Mouse (Mus musculus): ENCODE data around the gene 2610318N02Rik. TPM values are rescaled to one million over a fixed set of nuclear protein-coding genes. Genes with fewer than 3 reads are reported as not detected.

The 2610318N02Rik gene
- polyA plus RNA-seq, 1 experiment from 2014 or later: 13.1 TPM

DNA sequence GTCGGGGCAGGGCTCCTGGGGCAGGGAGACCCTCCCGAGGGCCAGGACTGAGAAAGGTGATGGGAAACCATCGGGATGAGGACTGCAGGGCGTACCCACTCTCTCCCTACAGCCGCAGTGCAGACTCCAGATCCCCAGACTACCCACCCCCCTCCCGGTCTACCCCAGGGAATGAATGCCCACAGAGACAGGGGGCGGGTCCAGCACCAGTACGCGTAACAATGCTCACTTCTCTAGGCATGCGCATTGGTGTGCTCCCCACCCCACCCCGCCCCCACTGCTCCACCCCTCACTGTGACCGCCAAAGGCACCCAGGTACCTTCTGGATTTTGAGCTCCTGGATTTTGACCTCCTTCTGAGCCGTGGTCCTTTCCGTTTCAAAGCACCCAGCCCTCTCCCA lies 3.4 kb downstream of the 2610318N02Rik start:
- H3K27ac ChIP-seq (ENCODE audit: low read length): no peak overlapping the region
- no peak overlapping the region for H3K4me3 ChIP-seq (ENCODE audit: low read depth, low read length)
- no peak overlapping the region for H3K9ac ChIP-seq (ENCODE audit: low read depth, low read length)
- ATAC-seq (ENCODE audit: low read depth): no peak
- peaks cover 16% of the 10 kb centered on the region for H3K4me1 ChIP-seq (ENCODE audit: control insufficient read depth, low read depth, low read length)
- H3K27me3 ChIP-seq (ENCODE audit: control insufficient read depth, insufficient read depth, low read depth, low read length): no peaks in the 10 kb centered on the region
- 82% methylated on average over 14 of the region's 14 CpGs for WGBS (ENCODE audit: insufficient replicate concordance)
- H3K36me3 ChIP-seq (ENCODE audit: control insufficient read depth, insufficient read depth): no peaks in the 10 kb centered on the region
- no peak overlapping the region for H3K4me2 ChIP-seq (ENCODE audit: low read depth, low read length)
- no peaks in the 10 kb centered on the region for H3K9me3 ChIP-seq (replicated peaks; ENCODE audit: control insufficient read depth, low read length)

DNA sequence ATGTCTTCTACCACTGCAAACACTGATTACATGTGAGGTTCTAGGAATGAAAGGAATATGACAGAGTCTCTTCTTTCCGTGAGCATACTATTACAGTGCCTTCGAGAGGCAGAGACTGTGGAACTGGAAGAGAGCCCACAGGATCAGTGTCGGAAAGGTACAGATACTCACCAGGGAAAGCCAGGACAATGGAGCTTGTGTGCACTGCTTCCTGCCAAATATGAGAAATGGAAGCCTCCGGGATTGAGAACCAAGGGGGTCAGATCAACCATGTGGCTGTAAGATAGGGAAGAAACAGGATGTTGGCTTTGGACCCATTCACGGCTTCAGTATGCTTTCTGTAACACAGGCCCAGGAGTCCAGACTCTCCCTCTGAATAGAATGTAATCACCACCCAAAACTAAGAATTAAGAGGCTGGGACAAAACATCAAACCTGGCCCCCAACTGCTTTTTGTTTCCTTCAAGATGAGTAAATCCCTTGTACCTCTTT lies 7.6 kb downstream of the 2610318N02Rik start:
- H3K27me3 ChIP-seq (ENCODE audit: control insufficient read depth, insufficient read depth, low read depth, low read length): no peaks in the 10 kb centered on the region
- H3K9ac ChIP-seq (ENCODE audit: low read depth, low read length): no peak overlapping the region
- H3K36me3 ChIP-seq (ENCODE audit: control insufficient read depth, insufficient read depth): no peaks in the 10 kb centered on the region
- no peak overlapping the region for H3K27ac ChIP-seq (ENCODE audit: low read length)
- no peaks in the 10 kb centered on the region for H3K9me3 ChIP-seq (replicated peaks; ENCODE audit: control insufficient read depth, low read length)
- H3K4me2 ChIP-seq (ENCODE audit: low read depth, low read length): no peak overlapping the region
- 71% methylated on average over 5 of the region's 5 CpGs for WGBS (ENCODE audit: insufficient replicate concordance)
- no peak for ATAC-seq (ENCODE audit: low read depth)
- H3K4me1 ChIP-seq (ENCODE audit: control insufficient read depth, low read depth, low read length): no peaks in the 10 kb centered on the region
- H3K4me3 ChIP-seq (ENCODE audit: low read depth, low read length): no peak overlapping the region

DNA sequence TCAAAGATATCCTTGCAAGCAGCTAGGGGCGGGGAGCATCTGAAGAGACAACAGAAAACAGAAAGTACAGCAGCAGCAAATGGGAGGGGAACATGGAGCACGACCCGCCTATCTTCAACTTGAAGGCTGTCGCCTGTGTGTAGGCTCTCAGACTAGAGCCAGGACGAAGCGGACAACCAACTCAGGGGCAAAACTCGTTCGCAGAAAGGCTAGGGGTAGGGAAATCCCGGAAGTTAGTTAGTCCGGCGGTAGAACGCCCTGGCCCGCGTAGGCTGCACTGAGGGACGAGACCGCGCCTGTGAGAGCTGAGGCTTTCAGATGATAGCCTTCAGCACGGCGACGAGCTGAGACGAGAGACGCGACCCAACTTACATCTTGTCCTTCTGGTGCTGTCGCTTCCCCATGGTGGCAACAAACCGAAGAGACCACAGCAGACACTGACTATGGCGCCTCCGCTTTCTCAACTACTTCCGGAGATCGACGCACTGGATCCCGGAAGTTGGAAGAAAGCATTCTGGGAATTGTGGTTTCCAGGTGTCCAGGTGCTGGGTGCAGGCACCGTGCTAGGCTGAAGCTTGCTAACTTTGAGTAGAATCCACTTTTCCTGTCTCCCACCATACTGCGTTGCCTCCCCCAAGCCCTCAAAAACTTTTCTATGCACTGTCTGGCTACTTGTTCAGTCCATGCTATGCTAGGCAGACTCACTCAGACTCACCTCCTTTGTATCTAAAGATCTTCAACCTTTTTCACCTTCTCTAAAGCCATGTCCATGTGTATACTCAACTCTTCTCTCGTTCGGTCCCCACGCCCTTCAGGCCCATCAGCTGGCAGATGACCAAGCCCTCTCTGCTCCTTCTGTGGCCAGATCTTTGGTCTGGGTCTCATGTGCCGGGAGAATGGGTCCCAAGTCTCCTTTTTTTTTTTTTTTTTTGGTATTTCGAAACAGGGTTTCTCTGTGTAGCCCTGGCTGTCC lies 13.9 kb downstream of the 2610318N02Rik start, which contains the start of gene Ppil2:
TSS of gene Ppil2 (minus strand) at position 487 of the 973 bp plus-strand sequence.
- peak; percentile 84 for ATAC-seq (ENCODE audit: low read depth)
- WGBS (ENCODE audit: insufficient replicate concordance): 3% methylated on average over 37 of the region's 38 CpGs

DNA sequence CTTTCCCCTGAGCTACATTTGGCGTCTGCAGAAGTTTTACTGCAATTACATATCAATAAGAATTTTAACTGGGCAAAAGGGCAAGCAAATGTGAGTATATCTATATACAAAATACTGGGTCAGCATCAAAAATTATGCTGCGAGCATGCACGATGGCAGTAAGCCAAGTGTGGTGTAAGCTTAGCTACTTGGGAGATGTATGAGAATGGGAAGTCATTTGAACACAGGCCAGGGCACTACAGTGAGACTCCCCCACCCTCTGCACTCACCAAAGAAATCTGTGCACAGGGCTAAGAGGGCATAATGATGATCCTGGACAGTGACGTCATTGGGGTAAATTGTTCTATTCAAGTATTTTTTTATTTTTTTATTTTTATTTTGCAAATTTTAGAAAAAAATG lies 20.4 kb downstream of the 2610318N02Rik start:
- H3K27ac ChIP-seq (ENCODE audit: low read length): no peak overlapping the region
- H3K9ac ChIP-seq (ENCODE audit: low read depth, low read length): no peak overlapping the region
- no peak overlapping the region for H3K4me3 ChIP-seq (ENCODE audit: low read depth, low read length)
- H3K36me3 ChIP-seq (ENCODE audit: control insufficient read depth, insufficient read depth): peaks cover 30% of the 10 kb centered on the region
- WGBS (ENCODE audit: insufficient replicate concordance): 75% methylated on average over 4 of the region's 4 CpGs
- ATAC-seq (ENCODE audit: low read depth): no peak
- H3K4me1 ChIP-seq (ENCODE audit: control insufficient read depth, low read depth, low read length): no peaks in the 10 kb centered on the region; the same call in 1 of the 2 replicates
- no peaks in the 10 kb centered on the region for H3K27me3 ChIP-seq (ENCODE audit: control insufficient read depth, insufficient read depth, low read depth, low read length)
- no peak overlapping the region for H3K4me2 ChIP-seq (ENCODE audit: low read depth, low read length)
- H3K9me3 ChIP-seq (replicated peaks; ENCODE audit: control insufficient read depth, low read length): no peaks in the 10 kb centered on the region

More for the DNA sequence above, 13.9 kb downstream of the 2610318N02Rik start, which contains the start of gene Ppil2:
- Histone ChIP-seq H3K36me3 (ENCODE audit: control insufficient read depth, insufficient read depth) (peaks cover 13% of the 10 kb centered on the region), H3K9me3 (replicated peaks; ENCODE audit: control insufficient read depth, low read length) (no peaks in the 10 kb centered on the region), H3K27ac (ENCODE audit: low read length) (peak within 1 kb of the TSS; percentile 80), H3K27me3 (ENCODE audit: control insufficient read depth, insufficient read depth, low read depth, low read length) (no peaks in the 10 kb centered on the region), H3K4me1 (ENCODE audit: control insufficient read depth, low read depth, low read length) (peaks cover 11% of the 10 kb centered on the region), H3K4me3 (ENCODE audit: low read depth, low read length) (peak within 1 kb of the TSS; percentile 97), H3K9ac (ENCODE audit: low read depth, low read length) (peak within 1 kb of the TSS; percentile 89), H3K4me2 (ENCODE audit: low read depth, low read length) (peak within 1 kb of the TSS; percentile 76)

DNA sequence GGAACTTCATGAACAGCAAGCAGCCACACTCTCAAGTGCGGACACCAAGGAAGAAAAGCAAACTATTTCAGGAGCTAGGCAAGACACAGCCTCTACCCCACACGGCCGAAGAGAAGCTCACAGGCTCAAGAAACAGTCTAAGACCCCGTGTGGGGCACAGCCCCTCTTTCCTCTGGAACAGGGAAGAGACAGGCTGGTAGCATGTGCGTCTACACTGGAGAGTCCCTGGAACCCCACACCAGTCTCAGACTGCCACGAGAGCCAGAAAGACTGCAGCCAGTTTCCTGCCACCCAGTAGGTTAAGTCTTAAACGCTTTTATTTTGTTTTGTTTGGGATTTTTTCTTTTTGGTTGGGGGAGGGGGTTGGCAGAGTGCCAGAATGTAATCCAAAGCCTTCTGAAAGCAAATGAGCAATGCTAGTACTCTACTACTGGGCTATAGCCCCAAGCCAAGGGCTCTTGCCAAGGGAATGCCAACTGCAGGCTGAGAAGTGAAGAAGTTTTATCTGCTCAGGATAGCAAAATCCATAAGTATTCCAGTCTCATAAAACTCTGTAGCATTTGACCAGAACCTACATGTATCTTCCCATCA lies 22.2 kb downstream of the 2610318N02Rik start:
- Histone ChIP-seq H3K4me3 (ENCODE audit: low read depth, low read length) (no peak overlapping the region), H3K27ac (ENCODE audit: low read length) (no peak overlapping the region), H3K4me1 (ENCODE audit: control insufficient read depth, low read depth, low read length) (no peaks in the 10 kb centered on the region), H3K9ac (ENCODE audit: low read depth, low read length) (no peak overlapping the region), H3K9me3 (replicated peaks; ENCODE audit: control insufficient read depth, low read length) (no peaks in the 10 kb centered on the region), H3K4me2 (ENCODE audit: low read depth, low read length) (no peak overlapping the region), H3K36me3 (ENCODE audit: control insufficient read depth, insufficient read depth) (peaks cover 30% of the 10 kb centered on the region), H3K27me3 (ENCODE audit: control insufficient read depth, insufficient read depth, low read depth, low read length) (no peaks in the 10 kb centered on the region)
- no peak for ATAC-seq (ENCODE audit: low read depth)
- WGBS (ENCODE audit: insufficient replicate concordance): 78% methylated on average over 7 of the region's 7 CpGs

DNA sequence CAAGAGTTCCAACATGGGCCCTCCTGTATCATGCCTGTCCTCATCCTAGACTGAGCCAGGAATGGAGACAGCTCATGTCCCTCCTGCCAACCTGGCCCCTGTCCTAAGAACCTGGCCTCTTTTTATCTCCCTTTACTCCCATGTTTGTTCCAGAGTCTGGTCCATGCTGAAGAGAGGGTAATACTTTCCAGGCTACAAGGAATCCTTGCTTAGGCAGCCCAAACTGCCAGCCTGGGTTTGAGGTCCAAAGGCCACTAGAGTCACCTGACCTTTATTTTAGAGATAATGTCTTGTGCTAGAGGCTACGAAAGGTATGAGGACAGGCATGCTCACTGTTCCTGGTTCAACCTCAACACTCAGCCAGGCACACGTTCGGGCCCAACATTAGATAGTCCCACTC lies 28.0 kb downstream of the 2610318N02Rik start:
- no peak overlapping the region for H3K4me3 ChIP-seq (ENCODE audit: low read depth, low read length)
- H3K9ac ChIP-seq (ENCODE audit: low read depth, low read length): no peak overlapping the region
- no peaks in the 10 kb centered on the region for H3K9me3 ChIP-seq (replicated peaks; ENCODE audit: control insufficient read depth, low read length)
- no peaks in the 10 kb centered on the region for H3K27me3 ChIP-seq (ENCODE audit: control insufficient read depth, insufficient read depth, low read depth, low read length)
- H3K4me2 ChIP-seq (ENCODE audit: low read depth, low read length): no peak overlapping the region
- H3K36me3 ChIP-seq (ENCODE audit: control insufficient read depth, insufficient read depth): peaks cover 41% of the 10 kb centered on the region
- H3K4me1 ChIP-seq (ENCODE audit: control insufficient read depth, low read depth, low read length): no peaks in the 10 kb centered on the region; the same call in 1 of the 2 replicates
- no peak overlapping the region for H3K27ac ChIP-seq (ENCODE audit: low read length)
- WGBS (ENCODE audit: insufficient replicate concordance): 77% methylated on average over 3 of the region's 3 CpGs
- no peak for ATAC-seq (ENCODE audit: low read depth)

DNA sequence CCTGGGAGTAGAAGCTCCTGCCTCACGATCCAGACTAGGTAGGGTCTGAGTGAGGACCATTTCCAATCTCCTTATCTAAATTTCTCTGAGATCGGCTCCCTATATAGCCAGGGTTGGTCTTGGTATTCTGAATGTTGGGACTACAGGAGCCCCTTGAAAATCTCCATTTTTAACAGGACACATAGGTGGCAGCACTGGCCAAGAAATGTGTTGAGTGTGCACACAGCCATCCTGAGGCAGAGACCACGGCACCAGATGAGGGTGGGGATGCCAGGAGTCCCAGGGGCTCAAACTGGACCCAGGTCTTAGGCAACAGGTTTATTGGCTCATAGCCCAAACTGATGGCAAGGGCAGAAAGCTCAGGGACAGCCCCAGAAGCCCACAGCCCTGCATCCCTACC lies 36.6 kb downstream of the 2610318N02Rik start:
- 66% methylated on average over 3 of the region's 3 CpGs for WGBS (ENCODE audit: insufficient replicate concordance)
- no peak overlapping the region for H3K27ac ChIP-seq (ENCODE audit: low read length)
- no peaks in the 10 kb centered on the region for H3K4me1 ChIP-seq (ENCODE audit: control insufficient read depth, low read depth, low read length)
- no peak for ATAC-seq (ENCODE audit: low read depth)
- no peak overlapping the region for H3K4me2 ChIP-seq (ENCODE audit: low read depth, low read length)
- H3K9me3 ChIP-seq (replicated peaks; ENCODE audit: control insufficient read depth, low read length): no peaks in the 10 kb centered on the region
- no peak overlapping the region for H3K9ac ChIP-seq (ENCODE audit: low read depth, low read length)
- H3K36me3 ChIP-seq (ENCODE audit: control insufficient read depth, insufficient read depth): peaks cover 30% of the 10 kb centered on the region
- no peak overlapping the region for H3K4me3 ChIP-seq (ENCODE audit: low read depth, low read length)
- H3K27me3 ChIP-seq (ENCODE audit: control insufficient read depth, insufficient read depth, low read depth, low read length): no peaks in the 10 kb centered on the region

DNA sequence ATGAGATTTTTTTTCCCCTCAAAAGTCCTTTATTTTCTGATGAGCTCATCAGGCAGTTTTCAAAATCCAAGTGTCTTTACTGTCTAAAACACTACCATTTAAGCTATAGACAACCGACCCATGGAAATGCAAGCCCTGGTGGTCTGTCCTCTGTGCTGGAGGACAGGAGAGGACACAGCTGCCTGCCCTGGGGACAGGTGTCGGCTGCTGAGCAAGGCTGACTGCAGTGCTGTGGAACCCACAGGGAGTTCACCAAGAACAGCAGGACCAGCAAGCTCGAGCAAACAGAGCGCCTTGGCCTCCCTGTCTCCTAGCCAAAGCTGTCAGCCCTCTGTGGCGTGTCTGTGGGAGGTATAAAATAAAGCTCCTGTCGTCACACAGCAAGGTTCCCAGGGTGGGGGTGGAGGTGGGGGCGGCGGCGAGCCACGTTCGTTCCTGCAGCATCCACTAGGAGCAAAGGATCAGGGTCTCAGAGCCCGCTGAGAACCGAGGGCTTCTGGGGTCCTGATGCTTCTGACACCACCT lies 38.2 kb downstream of the 2610318N02Rik start:
- H3K27me3 ChIP-seq (ENCODE audit: control insufficient read depth, insufficient read depth, low read depth, low read length): no peaks in the 10 kb centered on the region
- H3K4me1 ChIP-seq (ENCODE audit: control insufficient read depth, low read depth, low read length): no peaks in the 10 kb centered on the region
- no peak for ATAC-seq (ENCODE audit: low read depth)
- 85% methylated on average over 13 of the region's 13 CpGs for WGBS (ENCODE audit: insufficient replicate concordance)
- H3K9ac ChIP-seq (ENCODE audit: low read depth, low read length): no peak overlapping the region
- H3K9me3 ChIP-seq (replicated peaks; ENCODE audit: control insufficient read depth, low read length): no peaks in the 10 kb centered on the region
- no peak overlapping the region for H3K4me2 ChIP-seq (ENCODE audit: low read depth, low read length)
- H3K4me3 ChIP-seq (ENCODE audit: low read depth, low read length): no peak overlapping the region
- H3K36me3 ChIP-seq (ENCODE audit: control insufficient read depth, insufficient read depth): peaks cover 27% of the 10 kb centered on the region
- no peak overlapping the region for H3K27ac ChIP-seq (ENCODE audit: low read length)
